ENCODE assay signal across 12 mouse cellular contexts in the genomic region with DNA sequence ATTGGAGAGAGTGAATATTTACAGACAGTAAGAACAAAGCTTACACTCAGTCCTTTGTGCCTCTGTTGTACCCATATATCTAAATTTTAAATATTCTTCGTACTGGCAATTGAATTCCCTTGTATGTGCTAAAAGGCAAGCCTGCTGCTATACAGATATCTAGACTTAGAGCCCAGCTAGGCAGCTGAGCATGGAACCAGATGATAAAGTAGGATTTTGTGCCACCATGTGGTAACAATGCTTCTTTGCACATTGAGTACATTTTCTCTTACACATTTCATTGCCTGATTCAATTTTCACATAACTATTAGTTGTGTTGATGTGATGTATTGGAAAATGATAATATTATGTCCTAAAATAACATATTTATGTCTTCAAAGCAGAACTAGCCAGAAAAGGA.
A peak's percentile ranks its signal among the peaks of the same experiment; 100 is the strongest.
DNase-seq lines count a peak whose midpoint lies in the region; ATAC-seq lines count a peak whose summit lies in the region.
"Had no signal": no experiment of that assay in that cellular context is flagged by ENCODE, and none has a peak within 500 bp of the region (broad histone marks: within the 10 kb centered on the region; RNA-seq: fewer than 3 reads in every experiment).

No protein-coding gene starts in this region.

- H3K4me3 ChIP-seq in hindbrain, embryonic 14.5 days (replicated peaks; ENCODE audit: low read length) = no peak overlapping the region
- no peak overlapping the region for H3K4me3 ChIP-seq in hindbrain, embryonic 11.5 days (ENCODE audit: low read depth, low read length)
- no peak overlapping the region for H3K4me3 ChIP-seq in forebrain, embryonic 15.5 days
- H3K4me3 ChIP-seq: heart, embryonic 13.5 days; liver, embryonic 13.5 days had no signal

- H3K36me3 ChIP-seq in hindbrain, embryonic 14.5 days (replicated peaks; ENCODE audit: control insufficient read depth, insufficient read depth) = no peaks in the 10 kb centered on the region
- H3K36me3 ChIP-seq in hindbrain, embryonic 11.5 days (ENCODE audit: control insufficient read depth, insufficient read depth, low read length) = no peaks in the 10 kb centered on the region
- H3K36me3 ChIP-seq in forebrain, embryonic 15.5 days = no peaks in the 10 kb centered on the region
- H3K36me3 ChIP-seq: heart, embryonic 13.5 days; liver, embryonic 13.5 days had no signal

- no peak overlapping the region for H3K9ac ChIP-seq in hindbrain, embryonic 14.5 days
- H3K9ac ChIP-seq in hindbrain, embryonic 11.5 days (ENCODE audit: low read depth, low read length) = no peak overlapping the region
- H3K9ac ChIP-seq in forebrain, embryonic 15.5 days (replicated peaks) = no peak overlapping the region
- H3K9ac ChIP-seq: heart, embryonic 13.5 days; liver, embryonic 13.5 days had no signal

- H3K27me3 ChIP-seq in hindbrain, embryonic 14.5 days (ENCODE audit: control insufficient read depth, insufficient read depth, low read length) = no peaks in the 10 kb centered on the region
- H3K27me3 ChIP-seq in hindbrain, embryonic 11.5 days (ENCODE audit: control insufficient read depth, insufficient read depth, low read length) = no peaks in the 10 kb centered on the region
- no peaks in the 10 kb centered on the region for H3K27me3 ChIP-seq in forebrain, embryonic 15.5 days
- H3K27me3 ChIP-seq: heart, embryonic 13.5 days; liver, embryonic 13.5 days had no signal

- no peaks in the 10 kb centered on the region for H3K9me3 ChIP-seq in hindbrain, embryonic 14.5 days (ENCODE audit: control insufficient read depth, low read length)
- H3K9me3 ChIP-seq in hindbrain, embryonic 11.5 days (ENCODE audit: control insufficient read depth, low read length) = no peaks in the 10 kb centered on the region
- H3K9me3 ChIP-seq in forebrain, embryonic 15.5 days = no peaks in the 10 kb centered on the region
- H3K9me3 ChIP-seq: heart, embryonic 13.5 days; liver, embryonic 13.5 days had no signal

- ATAC-seq in hindbrain, embryonic 14.5 days (ENCODE audit: low FRiP score) = 0 out of 2 replicates have a peak, but pooled peaks have one; percentile 71
- no peak for ATAC-seq in hindbrain, embryonic 11.5 days (ENCODE audit: low FRiP score)
- ATAC-seq in forebrain, embryonic 15.5 days (replicated peaks) = peak; percentile 72; the same call in 1 of the 2 replicates

- peak; percentile 76 for DNase-seq in hindbrain, embryonic 14.5 days (ENCODE audit: low spot score)
- no peak for DNase-seq in hindbrain, embryonic 11.5 days (ENCODE audit: low spot score)
- peak; percentile 8 for DNase-seq in right cerebral cortex, adult 18-20 months
- no peak for DNase-seq in right cerebral cortex, postnatal 36 days (ENCODE audit: low spot score in 2 of 2)
- DNase-seq in telencephalon, adult 2 months (ENCODE audit: low read depth, low spot score) = peak; percentile 32
- DNase-seq in Muller cell, postnatal 12 days (ENCODE audit: inconsistent ontology term) = no peak
- no peak for DNase-seq in cerebellum, adult 9-10 months
- DNase-seq: kidney, postnatal 4 days; liver, embryonic 13.5 days; right cerebral cortex, postnatal 25 days had no signal

- no peaks in the 10 kb centered on the region for H3K4me1 ChIP-seq in hindbrain, embryonic 14.5 days (replicated peaks; ENCODE audit: control insufficient read depth, insufficient read depth, low read length)
- H3K4me1 ChIP-seq in hindbrain, embryonic 11.5 days (replicated peaks; ENCODE audit: control insufficient read depth, insufficient read depth, low read length) = no peaks in the 10 kb centered on the region
- H3K4me1 ChIP-seq in forebrain, embryonic 15.5 days = no peaks in the 10 kb centered on the region
- H3K4me1 ChIP-seq: heart, embryonic 13.5 days; liver, embryonic 13.5 days had no signal

- 78% methylated on average over 1 of the region's 1 CpGs for WGBS in hindbrain, embryonic 14.5 days
- WGBS in hindbrain, embryonic 11.5 days = 74% methylated on average over 1 of the region's 1 CpGs
- WGBS in forebrain, embryonic 15.5 days = 67% methylated on average over 1 of the region's 1 CpGs

- H3K27ac ChIP-seq in hindbrain, embryonic 14.5 days = no peak overlapping the region
- no peak overlapping the region for H3K27ac ChIP-seq in hindbrain, embryonic 11.5 days (ENCODE audit: low read depth, low read length)
- no peak overlapping the region for H3K27ac ChIP-seq in forebrain, embryonic 15.5 days (replicated peaks)
- H3K27ac ChIP-seq: heart, embryonic 13.5 days; liver, embryonic 13.5 days had no signal

- no peak overlapping the region for H3K4me2 ChIP-seq in hindbrain, embryonic 14.5 days (replicated peaks)
- H3K4me2 ChIP-seq in hindbrain, embryonic 11.5 days (replicated peaks; ENCODE audit: low read depth, low read length) = no peak overlapping the region
- no peak overlapping the region for H3K4me2 ChIP-seq in forebrain, embryonic 15.5 days (replicated peaks)
- H3K4me2 ChIP-seq: heart, embryonic 13.5 days; liver, embryonic 13.5 days had no signal

Comparison
In these comparisons a context has a peak if more than half of its experiments do, and no peak if none do; other contexts are left out.
1. DNase-seq: peak in hindbrain, embryonic 14.5 days (single experiment), right cerebral cortex, adult 18-20 months (single experiment) and telencephalon, adult 2 months (single experiment); none in hindbrain, embryonic 11.5 days (single experiment), right cerebral cortex, postnatal 36 days (0 of 2), Muller cell, postnatal 12 days (single experiment) and cerebellum, adult 9-10 months (single experiment).